Mouse (Mus musculus): Measurements from ENCODE around the gene Lbhd1.

DNA sequence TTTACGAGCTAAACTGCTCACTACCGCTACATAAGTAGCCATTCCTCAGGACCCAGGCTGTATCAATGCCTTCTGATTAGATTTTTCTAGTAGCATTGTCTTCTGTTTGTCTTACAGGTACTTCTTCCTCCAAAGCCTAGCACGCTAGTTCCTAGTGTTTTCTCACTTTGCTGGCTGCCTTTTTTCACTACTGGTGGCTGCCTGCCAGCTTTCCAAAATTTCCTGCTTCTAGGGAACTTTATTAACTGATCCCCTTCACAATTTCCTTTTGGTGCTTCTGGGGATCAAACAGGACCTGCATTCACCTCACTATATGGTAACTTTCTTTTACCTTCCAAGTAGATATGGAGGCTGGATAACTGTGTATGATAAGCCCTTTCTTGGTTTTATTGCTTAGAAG lies 15.5 kb downstream of the Lbhd1 start:
- no peak for TF ChIP-seq CTCF (IDR thresholded peaks at IDR 0.05; ENCODE audit: low read depth, low read length)
- no peak for TF ChIP-seq EP300 (IDR thresholded peaks at IDR 0.05; ENCODE audit: insufficient read depth, low read depth, low read length)
- TF ChIP-seq POLR2A (IDR thresholded peaks at IDR 0.05; ENCODE audit: insufficient read depth, low read length) = no peak
